Mouse (Mus musculus): ENCODE results near the gene Opcml.

DNA sequence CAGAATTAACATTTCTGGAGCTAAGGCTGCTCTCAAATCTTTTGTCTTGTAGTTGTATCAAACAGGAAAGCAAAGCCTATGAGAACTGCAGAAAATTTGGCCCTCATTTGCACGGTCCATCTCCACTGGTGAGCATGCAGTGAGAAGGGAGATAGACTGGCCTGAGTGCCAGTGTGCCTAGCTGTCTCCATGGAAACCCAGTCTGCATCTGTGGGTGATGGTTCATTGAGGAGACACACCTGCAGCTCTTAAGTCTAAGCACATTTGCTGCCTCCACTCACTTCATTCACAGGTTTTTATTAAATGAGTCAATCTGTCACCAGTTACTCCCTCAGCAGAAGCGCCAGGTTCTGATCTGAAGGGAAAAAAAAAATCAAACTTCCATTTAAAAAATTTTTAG lies 768.1 kb downstream of the Opcml start:
- TF ChIP-seq CTCF (IDR thresholded peaks at IDR 0.05; ENCODE audit: control insufficient read depth, insufficient read depth, insufficient read length), result no peak
- TF ChIP-seq MAX (IDR thresholded peaks at IDR 0.05), result no peak
